Mouse (Mus musculus) adipose tissue, adult 10 weeks (tissue): ENCODE data around the gene Tnfrsf13c. TPM values are rescaled to one million over a fixed set of nuclear protein-coding genes. Genes with fewer than 3 reads are reported as not detected.

Source experiments
- polyA plus RNA-seq: library from polyadenylated mRNA; stranded (reverse); fragments of 350-450 nt; fragmentation: Illumina TruSeq; extraction: RNeasy Lipid Tissue Mini Kit (QIAGEN cat#74804); gene quantifications from one replicate; pipeline ENCODE4 v1.2.3, GENCODE M21; 2014; ENCODE audit warnings: low read depth, low replicate concordance

Tnfrsf13c gene
- not detected for polyA plus RNA-seq

DNA sequence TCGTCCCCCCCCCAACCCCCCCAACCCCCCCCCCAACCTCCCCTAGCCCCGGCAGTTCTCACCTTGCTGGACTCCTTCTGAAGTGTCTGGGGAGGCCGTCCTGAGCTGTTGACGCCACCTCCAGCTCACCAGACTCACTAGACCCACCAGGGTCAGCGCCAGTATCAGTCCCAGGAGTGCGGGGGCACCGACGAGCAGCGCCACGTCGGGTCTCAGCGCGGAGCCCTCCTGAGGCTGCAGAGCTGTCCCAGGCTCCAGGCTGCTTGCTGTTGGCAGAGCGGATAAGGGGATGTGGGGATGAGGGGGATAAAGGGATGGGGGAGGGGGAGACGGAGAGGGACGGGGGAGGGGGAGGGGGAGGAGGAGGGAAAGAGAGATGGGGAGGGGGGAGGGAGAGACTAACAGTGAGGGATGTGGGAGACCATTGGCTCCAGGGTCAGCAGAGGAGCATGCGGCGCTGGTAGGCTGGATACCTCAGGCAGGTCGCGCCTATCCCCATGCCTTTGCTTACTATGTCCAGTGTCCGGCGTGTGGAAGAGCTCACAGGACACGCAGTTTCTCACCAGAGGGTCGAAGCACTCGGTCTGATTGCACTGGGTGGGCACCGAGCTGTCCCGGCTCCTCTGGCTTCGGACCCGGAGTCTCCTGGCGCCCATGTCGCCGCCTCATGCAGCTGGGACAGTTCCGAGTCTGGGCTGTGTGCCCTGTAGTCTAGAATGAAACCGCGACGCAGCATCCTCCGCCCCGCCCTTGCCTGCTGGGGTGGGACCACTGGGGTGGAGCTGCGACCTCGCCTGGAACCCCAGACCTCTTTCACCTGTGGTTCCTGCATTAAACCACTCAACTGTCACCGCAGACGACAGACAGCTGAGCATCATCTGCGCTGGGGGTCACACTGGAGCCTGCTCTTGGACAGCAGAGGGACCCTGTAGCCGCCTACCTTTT, at the start of gene Tnfrsf13c:
TSS of gene Tnfrsf13c (minus strand) at position 713 of the 945 bp plus-strand sequence.

DNA sequence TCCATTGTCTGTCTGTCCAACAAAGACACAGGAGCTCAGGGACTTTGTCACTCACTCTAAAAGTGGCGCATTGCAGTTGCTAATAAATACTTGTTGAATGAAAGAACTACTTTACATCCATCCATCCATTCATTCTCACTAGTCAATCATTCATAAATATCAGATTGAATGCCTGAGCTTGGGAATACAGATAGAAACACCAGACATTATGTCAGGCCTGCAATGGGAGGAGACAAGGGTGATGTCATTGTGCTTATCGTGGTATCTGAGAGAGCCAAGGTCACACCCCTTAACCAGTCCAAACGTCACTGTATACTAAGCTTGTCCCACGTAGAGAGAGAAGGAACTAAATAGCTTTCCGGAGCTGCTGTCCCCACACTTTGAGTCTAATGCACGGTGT, 27.9 kb upstream of the Tnfrsf13c start, which contains the start of gene 1500009C09Rik:
TSS of gene 1500009C09Rik (plus strand) at position 301 of the 400 bp plus-strand sequence.

DNA sequence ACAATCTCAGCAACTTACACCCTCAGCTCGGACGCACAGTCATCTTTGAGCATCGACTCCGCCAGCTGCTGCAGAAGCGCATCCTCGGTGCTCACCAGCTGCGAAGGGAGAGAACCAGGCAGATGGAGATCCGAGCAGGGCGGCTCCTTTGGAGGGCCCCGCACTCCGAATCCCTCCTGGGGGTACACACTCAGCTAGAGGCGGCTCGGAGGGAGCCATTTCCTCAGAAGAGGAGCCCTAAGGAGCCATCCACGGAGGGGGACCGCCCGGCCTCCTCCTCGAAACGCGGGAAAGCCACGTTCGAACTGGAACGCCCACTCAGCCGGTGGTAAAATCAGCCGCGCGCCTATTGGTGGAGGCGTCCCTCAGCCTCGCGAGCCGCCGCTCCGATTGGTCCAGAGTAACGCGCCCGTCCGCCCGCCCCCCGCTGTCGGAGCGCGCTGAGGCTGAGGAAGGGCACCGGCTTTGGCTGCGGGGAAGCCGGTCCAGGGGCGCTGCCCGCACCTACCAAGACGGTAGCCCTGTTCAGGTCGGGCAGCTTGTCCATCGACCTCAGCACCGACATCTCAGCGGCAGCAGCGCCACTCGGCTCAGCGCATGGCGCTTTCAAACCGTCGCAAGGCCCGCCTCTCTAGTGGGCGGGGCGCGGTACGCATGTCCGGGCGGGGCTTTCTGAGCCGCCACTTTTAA, 20.1 kb upstream of the Tnfrsf13c start, which contains the start of gene Cenpm:
TSS of gene Cenpm (minus strand) at position 634 of the 690 bp plus-strand sequence.

DNA sequence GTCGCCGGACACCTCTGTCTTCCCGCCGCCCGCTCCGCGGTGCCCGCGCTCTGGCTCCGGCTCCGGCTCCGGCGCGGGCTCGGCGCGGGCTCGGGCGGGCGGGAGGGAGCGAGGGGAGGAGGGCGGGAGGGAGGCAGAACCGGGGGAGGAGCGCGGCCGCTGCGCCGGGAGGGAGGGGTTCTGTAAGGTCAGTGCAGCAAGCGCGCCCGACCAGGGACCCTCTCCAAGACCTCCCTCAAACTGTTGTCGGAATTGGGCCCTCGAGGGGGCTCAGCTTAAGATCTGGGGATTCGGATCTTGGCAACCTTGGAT, 11.5 kb downstream of the Tnfrsf13c start, which contains the start of gene Shisa8:
TSS of gene Shisa8 (minus strand) at position 64 of the 312 bp plus-strand sequence.

Other genes with a start within 250 kb of the Tnfrsf13c start
- 2.9 TPM for gene 1700029P11Rik, start 243.8 kb downstream of the Tnfrsf13c start, polyA plus RNA-seq
- gene Xrcc6, start 236.5 kb downstream of the Tnfrsf13c start, polyA plus RNA-seq, result 23.7 TPM
- gene Desi1, start 190.5 kb downstream of the Tnfrsf13c start, polyA plus RNA-seq, result 28.8 TPM
- gene Snu13, start 176.8 kb downstream of the Tnfrsf13c start, polyA plus RNA-seq, result 97.2 TPM
- gene 4930407I10Rik, start 165.2 kb downstream of the Tnfrsf13c start, polyA plus RNA-seq, result 1.7 TPM
- gene Mei1, start 154.4 kb downstream of the Tnfrsf13c start, polyA plus RNA-seq, result 0.10 TPM
- gene Ccdc134, start 96.4 kb downstream of the Tnfrsf13c start, polyA plus RNA-seq, result 15.4 TPM
- 73.8 TPM for gene Srebf2, start 77.2 kb downstream of the Tnfrsf13c start, polyA plus RNA-seq
- gene Shisa8, start 11.6 kb downstream of the Tnfrsf13c start, polyA plus RNA-seq, result not detected
- gene Cenpm, start 20.4 kb upstream of the Tnfrsf13c start, polyA plus RNA-seq, result 2.5 TPM
- gene 1500009C09Rik, start 28.0 kb upstream of the Tnfrsf13c start, polyA plus RNA-seq, result not detected
- 3.4 TPM for gene Sept3, start 50.5 kb upstream of the Tnfrsf13c start, polyA plus RNA-seq
- gene Wbp2nl, start 74.6 kb upstream of the Tnfrsf13c start, polyA plus RNA-seq, result 0.87 TPM
- 90.8 TPM for gene Naga, start 114.6 kb upstream of the Tnfrsf13c start, polyA plus RNA-seq
- gene Pheta2, start 114.6 kb upstream of the Tnfrsf13c start, polyA plus RNA-seq, result 1.4 TPM
- gene Smdt1, start 114.6 kb upstream of the Tnfrsf13c start, polyA plus RNA-seq, result 191 TPM
- 283 TPM for gene Ndufa6, start 130.0 kb upstream of the Tnfrsf13c start, polyA plus RNA-seq
- gene Cyp2d22, start 155.9 kb upstream of the Tnfrsf13c start, polyA plus RNA-seq, result 31.2 TPM
- gene Cyp2d11, start 169.7 kb upstream of the Tnfrsf13c start, polyA plus RNA-seq, result not detected
- not detected for gene Cyp2d10, start 182.8 kb upstream of the Tnfrsf13c start, polyA plus RNA-seq
- gene Cyp2d9, start 209.1 kb upstream of the Tnfrsf13c start, polyA plus RNA-seq, result 1.6 TPM